Mouse (Mus musculus) mouse embryonic stem cell (cell line): ENCODE results near the gene Flcn.

Experiments used
- in situ Hi-C, 2 experiments: fragments of 300-500 bp; cut with MboI; formaldehyde crosslinking; loops; 1 replicate in 1 of 2; 3 replicates in 1 of 2; pipeline ENCODE4 v1.14.3; 2019 to 2020; ENCODE audit warnings: low sequenced_read_pairs in 2 of 2, low pct_unique_long_range_greater_than_20kb in 1 of 2, mixed read lengths in 1 of 2; ENCODE audit not compliant: unreplicated experiment in 1 of 2

Flcn gene

GRCm38 (mm10) chr11:59743712-59744111 lies 66.1 kb downstream of the Flcn start:
- in situ Hi-C loops: loop anchor here in 1 of 2 experiments (25.0 kb wide), 1 partner anchor 106 kb away; no protein-coding TSS in a partner anchor

DNA sequence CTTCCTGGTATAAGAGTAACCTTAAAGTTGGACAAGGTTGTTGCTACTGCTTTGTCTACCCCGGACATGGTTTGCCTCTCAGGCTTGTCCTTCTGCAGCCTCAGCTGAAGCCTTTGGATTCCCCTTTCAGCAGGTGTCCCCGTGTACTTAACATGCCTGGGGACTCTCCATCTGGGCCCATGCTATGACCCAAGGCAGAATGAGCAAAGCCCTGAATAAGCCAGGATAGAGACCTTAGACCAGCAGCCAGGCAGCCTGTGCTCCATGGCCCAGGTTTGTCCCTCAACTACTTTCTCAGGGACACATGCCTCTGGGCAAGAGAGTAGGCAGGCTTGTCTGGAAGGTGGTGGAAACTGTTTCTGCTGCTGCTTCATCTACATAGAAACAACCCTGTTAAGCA lies 66.5 kb downstream of the Flcn start:
- in situ Hi-C loops: loop anchor here in 1 of 2 experiments (25.0 kb wide), 1 partner anchor 106 kb away; no protein-coding TSS in a partner anchor

GRCm38 (mm10) chr11:59741915-59742314 lies 67.9 kb downstream of the Flcn start:
- in situ Hi-C loops: loop anchor here in 1 of 2 experiments (25.0 kb wide), 1 partner anchor 105 kb away; no protein-coding TSS in a partner anchor
